Mouse (Mus musculus) embryo, embryonic 10 days (tissue): Measurements from ENCODE around the gene Pdhx.

ENCODE experiments used
- DNase-seq: peaks from one replicate; pipeline ENCODE4 v3.0.0-alpha.2; 2015; ENCODE audit warnings: low spot score

The Pdhx gene

DNA sequence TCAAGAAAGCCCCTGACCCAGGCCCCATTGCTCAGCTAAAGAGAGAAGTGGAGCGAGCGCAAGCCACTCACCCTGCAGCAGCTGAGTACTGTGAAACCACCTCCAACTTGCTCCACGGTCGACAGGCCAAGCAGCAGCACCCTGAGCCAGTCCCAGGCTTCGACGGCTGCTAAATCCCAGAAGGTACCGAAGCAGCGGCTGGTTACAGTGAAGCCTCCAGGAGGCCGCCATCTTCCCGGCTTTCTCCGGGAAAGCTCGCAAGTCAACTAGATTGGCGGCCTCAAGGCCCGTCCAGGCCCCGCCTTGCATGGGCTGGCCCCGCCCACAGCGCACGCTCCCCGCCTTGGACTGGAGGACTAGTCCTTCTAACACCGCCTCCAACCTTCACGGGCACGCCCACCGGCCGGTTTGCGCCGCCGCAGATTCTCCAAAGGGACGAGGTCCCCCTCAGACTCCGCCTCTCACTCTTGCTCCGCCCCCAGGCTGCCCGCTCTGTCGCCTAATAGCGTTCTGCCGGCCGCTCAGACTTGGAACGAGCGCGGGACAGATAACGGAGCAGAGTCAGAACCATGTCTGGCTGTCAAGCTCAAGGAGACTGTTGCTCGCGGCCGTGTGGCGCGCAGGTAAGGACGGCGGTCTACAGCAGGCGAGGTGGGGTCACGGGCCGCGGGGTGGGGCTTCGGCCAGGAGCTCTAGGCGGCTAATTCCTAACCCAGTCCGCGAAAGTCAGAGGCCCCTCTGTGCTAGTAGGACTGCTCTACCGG lies at the start of gene Pdhx, which contains the start of gene Apip:
Gene Pdhx, minus strand, starts transcription at position 295 of the 764 bp plus-strand sequence.
Gene Apip, plus strand, starts transcription at position 457 of the 764 bp plus-strand sequence.
- peak; percentile 100 for DNase-seq

DNA sequence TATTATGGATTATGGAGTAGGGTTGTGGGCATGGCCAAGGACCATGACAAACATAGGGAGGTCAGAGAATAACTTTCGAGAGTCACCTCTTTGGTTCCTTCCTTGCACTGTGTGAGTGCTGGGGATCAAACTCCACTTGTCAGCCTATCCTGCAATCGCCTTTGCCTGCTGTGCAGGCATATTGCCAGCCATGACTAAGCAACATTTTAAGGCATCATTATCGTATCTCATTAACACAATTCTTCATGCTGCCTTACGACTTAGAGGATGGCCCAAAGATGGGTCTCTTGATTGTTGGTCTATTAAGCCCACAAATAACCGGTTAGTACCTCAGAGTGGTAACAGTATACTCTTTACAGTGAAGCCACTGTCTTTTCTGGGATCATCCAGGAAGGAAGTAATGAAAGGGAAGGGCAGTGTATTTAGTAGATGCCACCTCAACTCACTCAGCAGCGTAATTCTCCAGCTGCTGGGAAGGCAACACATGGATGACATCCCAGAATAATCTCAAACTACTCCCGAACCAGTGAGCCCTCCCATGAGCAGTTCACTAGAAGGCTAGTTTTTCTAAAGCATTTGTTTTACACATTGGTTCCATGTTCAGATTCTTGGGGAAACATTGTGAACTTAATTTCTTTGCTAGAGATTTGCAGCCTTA lies 46.0 kb upstream of the Pdhx start:
- no peak for DNase-seq

DNA sequence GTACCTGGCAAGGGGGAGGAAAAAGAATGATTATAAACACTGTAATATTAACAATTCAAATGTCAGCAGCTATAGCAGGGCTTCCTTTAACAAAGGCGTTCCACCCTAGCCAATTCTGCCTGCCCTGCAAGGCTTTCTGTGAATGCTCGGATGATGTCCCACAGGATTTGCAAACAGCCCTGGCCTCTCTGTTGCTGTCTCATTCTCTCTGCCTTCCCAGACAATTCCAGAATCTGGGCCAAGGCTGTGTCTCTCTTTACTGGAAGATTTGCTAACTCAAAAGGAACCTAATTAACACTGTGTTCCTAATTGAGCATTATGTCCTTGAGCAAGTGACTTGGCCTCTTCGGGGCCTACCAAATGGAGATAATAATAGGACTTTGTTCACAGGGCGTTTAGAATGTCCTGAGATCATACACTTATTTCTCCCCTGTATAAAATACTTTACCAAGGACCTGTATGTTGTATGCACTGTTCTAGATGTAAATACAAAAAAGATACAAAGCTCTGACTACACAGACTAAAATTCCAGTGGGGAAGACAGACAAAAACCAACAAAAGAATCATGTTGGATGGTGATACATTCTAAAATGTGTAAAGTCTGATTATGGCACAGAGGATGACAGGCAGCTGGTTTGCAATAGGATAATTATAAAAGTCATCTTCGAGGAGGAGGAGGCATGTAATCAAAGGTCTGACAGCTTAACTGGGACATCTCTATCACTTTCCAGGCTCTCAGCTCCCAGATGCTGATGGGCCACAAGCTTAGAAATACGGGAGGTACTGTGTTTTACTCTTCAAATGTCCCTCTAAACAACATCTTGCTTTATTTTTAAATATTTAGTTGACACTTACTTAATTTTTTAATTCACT lies 45.2 kb upstream of the Pdhx start:
- no peak for DNase-seq

DNA sequence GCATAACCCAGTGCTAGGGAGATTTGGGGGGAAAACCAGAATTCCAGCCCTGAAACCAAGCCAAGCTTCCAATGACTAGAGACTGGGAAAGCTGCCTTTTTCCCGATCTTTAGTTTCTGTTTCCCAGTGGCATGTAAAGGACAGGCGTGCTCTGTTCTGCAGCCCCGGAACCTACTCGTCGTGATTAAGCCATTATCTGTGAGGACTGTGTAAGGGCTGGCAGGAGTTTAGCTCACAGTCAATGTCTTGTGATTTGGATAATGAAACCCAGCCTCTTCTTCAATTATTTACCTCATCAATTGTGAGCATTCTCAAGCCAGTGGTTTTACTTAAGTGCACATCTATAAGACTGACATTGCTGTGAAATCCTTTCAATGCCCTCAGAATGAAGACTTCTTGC lies 43.9 kb upstream of the Pdhx start:
- DNase-seq = no peak

DNA sequence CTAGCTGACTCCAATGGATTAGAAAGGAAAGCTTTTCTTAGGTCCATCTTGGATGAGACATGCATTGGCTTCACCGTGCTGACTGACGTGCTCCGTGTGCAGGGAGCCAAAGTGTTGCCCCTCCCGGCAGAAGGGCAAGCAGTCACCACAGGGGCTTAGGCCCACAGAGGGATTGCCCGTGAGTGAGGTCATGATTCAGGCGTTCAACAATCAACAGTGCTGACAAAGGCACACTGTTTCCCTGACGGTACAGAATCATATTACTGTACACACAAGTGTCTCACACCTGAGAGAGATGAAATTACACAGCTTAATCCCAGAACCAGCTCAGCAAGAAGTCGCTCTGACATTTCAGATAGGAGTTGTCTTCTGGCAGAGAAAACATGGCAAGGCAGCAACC lies 38.4 kb upstream of the Pdhx start:
- DNase-seq = peak; percentile 23

DNA sequence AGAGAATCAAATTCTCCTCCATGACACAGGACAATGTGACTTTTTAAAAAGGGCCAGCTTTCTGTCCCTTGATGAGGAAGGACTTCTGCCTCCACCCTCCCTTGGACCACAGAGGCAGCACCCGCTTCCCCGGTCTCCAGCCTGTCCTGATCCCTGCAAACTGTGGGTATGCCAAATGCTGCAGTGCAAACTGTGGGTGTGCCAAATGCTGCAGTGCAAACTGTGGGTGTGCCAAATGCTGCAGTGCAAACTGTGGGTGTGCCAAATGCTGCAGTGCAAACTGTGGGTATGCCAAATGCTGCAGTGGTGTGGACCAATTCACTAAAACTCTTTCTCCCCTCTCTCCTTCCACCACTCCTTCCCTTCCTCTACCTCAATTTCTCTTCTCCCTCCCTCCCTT lies 32.9 kb upstream of the Pdhx start:
- no peak for DNase-seq

DNA sequence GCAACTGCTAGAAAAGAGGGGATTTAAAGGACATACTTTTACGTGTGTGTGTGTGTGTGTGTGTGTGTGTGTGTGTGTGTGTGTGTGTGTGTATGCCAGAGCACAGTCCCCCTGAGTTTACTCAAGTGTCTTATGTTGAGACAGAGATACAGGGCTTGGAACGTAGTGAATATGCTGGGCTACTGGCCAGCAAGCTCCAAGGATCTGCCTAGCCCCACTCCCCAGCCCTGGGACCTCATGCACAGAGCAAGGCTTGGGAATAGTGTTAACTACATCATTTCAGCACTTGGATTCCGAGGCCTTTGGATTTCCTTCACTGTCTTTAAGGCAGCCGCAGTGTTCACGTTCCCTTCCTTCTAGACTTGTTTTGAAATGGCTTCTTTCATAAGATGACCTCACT lies 29.3 kb upstream of the Pdhx start:
- no peak for DNase-seq

DNA sequence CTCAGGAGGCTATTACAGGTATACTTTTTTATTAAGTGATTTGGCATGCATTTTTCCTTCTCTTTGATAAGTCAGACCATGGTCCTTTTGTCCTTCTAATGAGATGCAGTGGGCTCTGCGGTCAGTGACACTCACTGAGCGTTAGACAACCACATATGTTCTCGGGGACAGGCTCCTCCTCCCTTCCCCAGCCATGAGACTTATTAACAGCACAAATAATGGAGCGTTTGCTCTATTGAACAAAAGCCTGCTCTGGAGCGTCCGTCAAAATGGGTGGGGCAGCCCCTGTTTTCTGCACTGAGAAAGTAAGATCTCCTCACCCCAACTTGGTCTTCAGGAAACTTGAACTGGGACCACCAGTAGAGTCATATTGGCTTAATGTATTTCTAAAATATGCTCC lies 16.2 kb upstream of the Pdhx start:
- no peak for DNase-seq

DNA sequence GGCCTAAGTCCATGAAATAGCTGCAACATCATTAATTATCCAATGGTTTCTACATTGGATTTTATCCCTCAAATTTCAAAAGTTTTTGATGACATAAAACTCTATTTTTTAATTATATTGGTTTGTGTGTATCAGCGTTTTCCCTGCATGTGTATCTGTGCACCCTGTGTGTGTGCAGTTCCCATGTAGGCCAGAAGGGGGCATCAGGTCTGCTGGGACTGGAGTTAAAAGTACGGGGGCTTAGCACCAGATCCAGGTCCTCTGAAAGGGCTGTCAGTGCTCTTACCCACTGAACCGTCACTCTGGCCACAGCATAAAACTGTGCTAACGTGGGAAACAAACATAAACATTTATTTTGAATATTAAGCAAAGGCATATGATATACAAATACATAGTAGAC lies 14.8 kb upstream of the Pdhx start:
- DNase-seq = no peak

DNA sequence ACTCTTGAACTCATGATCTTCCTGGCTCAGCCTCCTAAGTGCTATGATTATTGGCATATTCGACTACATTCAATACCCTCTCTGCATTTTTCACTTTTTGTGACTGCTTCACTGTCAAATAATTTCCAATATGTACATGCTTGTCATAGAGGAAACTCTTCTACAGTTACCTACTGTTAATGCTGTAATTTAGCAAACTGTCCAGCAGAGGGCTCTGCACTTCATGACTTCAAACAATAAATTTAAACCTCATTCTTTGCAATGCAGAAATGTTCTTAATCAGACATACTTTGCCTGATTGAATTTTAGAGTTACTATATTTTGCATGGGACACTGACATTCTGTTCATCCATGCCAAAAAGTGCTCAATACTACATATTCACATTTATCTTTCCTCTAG lies 13.1 kb upstream of the Pdhx start:
- peak; percentile 60 for DNase-seq

DNA sequence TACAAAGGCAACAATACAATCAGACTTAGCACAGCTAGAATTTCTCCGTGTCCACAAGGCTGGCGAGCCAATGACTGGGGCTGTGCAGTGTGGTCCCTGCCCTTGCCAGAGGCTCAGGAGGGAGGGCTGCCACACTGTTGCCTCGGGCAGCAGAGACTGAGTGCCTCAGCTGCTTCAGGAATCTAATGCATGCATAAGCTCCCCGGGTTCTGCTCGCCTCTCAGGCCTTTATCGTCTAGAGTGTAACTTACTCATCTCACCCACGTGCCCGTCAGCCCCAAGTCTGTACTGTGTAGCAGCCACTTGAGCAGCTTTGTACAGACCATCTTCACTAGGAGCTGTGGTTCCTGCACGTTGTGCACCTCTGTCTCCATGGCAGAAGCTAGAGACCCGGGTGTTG lies 12.3 kb upstream of the Pdhx start:
- no peak for DNase-seq

DNA sequence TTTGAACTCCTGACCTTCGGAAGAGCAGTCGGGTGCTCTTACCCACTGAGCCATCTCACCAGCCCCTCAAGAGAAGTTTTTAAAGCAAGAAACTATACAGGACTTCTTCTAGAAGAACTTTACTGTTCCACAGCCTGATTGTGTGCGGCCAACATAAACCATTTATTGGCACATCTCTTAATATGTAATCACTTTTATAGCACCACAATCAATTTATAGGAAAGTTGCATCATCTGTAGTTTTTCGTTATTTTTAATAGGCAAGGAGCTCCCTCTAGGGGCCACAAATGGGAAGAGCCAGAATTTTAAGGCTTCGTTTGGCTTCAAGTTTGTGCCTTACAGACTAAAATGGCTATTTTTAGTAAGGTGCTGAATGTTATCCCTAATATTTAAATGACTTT lies 11.1 kb upstream of the Pdhx start:
- DNase-seq = no peak

DNA sequence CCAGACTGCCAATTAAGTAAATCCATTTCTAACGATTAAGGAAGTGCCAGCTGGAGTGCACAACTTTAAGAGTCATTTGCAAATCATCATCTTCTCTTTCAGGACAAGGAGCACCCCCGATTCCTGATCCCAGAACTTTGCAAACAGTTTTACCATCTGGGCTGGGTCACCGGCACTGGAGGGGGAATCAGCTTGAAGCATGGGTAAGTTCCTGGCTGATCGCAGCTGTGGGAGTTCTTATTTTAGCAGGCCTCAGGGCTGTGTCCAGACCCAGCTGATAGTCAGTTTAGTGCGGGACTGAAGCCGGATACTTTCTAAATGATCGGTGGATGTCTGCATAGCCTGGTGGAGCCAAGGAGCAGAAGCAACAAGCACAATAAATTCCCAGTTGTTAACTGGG lies 9.5 kb upstream of the Pdhx start:
- DNase-seq = no peak

DNA sequence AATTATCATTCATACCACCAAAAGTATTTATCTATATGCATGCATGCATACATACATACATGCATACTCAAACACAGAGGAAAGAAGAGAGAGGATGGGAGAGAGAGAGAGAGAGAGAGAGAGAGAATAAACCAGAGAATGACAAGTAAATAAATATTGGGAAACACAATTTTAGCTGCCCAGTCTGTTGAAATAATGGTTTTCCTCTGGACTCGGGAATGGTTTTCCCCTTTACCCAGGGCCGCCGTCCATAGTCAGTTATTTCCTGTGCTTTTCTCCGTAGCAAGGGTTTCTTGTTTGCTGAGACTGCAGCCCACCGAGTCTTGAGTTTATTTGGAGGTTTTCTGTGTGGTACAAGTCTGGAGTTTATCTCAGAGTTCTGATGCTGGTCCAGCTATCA lies 8.4 kb upstream of the Pdhx start:
- no peak for DNase-seq

DNA sequence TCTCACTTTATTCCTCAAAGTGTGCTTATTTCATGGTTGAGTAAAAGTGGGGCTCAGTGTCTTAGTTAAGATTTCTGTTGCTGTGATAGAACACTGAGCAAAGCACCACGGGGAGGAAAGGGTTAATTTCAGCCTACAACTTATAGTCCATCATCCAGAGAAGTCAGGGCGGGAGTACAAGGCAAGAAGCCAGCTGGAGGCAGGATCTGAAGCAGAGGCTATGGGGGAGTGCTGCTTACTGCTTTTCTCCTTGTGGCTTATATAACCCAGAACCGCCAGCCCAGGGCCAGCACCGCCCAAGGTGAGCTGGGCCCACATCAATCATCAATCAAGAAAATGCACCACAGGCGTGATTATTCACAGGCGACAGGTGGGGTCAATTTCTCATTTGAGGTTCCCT lies 7.8 kb upstream of the Pdhx start:
- DNase-seq = no peak

DNA sequence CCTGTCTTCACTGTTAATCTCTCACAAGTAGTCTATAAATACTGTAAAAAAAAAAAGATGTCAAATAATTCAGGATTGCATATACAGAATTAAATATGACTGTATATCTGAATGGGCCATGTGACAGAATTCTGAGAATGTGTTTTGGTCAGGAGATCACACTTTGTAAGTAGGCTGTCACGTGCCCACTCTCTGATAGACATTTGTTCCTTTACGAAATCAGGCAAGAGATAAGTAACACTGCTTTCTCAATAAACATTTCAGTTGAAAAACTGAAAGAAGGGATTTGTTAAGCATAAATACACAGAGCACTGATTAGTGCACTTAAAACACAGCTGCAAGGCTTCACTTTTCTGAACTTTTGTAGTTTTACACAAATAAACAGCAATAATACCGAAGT lies 2.7 kb downstream of the Pdhx start:
- no peak for DNase-seq

DNA sequence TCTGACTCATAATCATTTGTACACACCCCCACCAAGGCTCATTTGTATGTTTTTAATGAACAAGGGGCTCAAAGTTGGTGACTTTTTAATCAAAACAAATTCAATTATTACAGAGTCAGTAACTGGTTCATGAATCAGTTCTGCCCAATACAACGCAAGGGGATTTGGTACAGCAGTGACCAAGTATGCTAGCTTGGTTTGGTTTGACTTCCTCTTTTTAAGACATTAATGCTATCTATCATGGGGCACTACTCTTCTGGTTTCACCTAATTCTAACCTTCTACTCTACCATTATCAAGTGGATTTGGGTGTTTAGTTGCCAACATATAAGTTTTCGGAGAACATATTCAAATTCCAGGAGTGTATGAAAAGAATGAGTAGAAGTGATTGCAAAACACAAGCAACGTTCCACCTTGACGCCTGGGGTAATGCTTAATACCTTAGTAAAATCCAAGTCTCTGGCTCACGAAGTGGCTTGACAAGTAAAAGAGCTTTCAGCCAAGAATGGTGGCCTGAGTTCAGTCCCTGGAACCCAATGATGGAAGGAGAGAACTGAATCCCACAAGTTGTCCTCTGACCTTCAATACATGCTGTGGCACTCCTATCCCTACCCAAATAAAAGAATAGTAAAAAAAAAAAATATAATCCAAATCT lies 3.4 kb downstream of the Pdhx start:
- DNase-seq = no peak

DNA sequence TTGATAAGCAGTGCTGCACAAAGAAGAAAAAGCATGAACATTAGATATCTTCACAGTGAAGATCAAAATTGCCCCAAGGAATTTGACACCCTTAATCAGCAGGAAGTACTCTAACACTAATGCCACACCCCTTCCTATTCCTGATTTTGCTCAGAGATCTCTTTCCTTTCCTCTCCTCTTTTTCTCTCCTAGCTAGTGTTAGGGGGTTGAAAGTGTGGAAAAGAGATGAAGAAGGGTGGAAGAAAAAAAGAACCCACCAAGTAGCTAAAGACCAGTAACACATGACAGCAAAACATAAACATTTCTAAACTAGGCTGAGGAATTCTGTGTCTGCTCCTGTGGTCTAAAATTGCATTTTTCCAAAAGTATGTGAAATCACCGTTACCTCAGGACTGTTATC lies 4.7 kb downstream of the Pdhx start:
- no peak for DNase-seq

DNA sequence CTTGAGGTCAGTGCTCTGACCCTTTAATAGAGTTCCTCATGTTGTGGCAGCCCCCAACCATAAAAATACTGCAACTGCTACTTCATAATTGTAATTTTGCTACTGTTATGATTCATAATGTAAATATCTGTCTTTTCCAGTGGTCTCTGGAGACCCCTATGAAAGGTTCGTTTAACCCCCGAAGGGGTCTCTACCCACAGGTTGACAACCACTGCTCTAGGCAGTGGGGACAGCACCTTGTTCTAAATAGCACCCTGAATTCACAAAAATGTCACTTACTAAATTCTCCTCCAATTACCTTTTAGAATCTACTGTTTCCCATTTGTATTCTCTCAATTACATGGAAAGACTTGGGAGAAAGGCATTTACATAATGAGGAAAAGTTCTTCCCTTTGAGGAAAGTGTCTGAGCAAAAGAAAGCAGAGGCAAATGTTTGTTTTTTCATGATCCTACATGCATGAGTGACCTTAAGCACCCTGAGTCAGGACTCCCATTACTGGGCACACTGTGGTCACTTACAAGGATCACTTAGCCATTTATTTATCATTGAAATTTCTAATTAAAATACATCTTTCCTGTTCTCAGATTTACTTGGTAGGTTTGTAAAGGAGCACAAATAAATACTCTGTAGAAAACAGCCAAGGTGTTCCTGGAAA lies 5.6 kb downstream of the Pdhx start:
- no peak for DNase-seq

DNA sequence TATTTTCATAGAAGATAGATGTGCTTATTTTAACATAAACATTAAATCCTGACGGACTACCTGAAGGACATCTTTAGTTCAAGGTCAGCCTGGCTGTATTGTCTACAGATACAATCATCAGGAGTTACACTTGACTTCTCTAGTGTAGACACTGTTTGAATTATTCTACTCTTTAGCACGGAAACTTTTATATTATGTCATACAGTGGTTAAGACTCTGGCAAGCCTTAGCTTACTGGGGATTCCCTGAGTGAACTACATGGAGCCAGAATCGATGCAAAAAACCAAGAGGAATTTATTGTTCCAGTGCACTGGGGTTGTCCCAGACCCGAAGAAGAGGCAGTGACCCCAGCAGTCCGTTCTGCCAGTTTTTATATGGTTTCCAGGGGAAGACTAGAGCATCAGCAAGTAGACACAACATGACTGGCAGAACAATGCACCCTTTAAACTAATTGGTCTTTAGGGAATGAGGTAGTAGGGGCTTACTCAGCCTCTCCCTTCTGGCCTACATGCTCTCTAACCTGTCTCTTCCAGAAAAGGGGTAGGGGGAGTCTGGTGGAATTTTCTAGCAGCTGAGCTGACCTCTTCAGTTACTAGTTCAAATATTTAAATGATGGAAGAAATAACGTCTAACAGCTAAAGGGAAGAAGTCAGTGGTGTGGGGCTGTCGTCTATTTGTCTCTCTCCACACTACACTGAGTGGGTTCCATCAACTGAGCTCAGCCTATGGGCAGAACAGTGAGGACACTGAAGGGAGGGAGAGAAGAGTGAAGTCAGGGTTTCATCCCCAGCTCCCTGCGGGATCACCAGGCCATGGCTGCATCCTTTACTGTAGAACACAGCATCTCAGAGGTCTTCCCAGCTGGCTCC lies 6.4 kb downstream of the Pdhx start:
- DNase-seq = no peak

DNA sequence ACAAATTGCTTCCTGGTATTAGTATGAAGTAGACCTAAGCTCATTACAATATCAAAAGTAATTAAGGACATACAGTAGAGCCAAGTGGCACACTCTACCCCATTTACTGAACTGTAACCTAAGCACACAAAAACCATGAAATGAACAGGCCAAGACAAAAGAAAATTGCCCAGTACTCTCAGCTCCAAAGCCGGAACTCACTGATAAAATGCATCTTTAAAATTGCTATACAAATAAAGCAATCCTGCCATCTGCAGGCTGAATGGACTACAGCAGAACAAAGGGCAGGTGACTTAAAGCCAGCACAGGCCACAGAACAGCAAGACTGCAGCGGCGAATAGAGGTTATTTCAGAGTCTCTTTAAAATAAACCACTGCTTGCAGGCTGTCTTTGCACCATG lies 10.4 kb downstream of the Pdhx start:
- DNase-seq = peak; percentile 52
